Comparison of ENCODE assay signal across 31 mouse cellular contexts in the genomic region with DNA sequence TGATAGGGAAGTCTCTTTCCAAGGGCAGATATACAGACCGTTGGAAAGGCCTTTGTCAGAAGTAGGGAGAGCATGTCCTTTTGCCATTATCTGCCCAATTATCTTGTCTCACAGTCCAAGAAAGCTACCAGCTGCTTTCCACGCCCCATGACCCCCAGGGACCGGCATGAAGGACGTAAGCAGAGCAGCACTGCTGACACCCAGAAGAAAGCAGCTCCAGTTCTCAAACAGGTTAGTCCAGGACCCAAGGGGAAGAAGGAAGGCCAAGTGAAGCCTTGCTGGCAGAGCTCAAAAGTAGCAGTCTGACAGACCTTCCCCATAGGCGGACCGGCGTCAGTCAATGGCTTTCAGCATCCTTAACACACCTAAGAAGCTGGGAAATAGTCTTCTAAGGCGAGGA. TPM values are rescaled to one million over a fixed set of nuclear protein-coding genes. Genes with fewer than 3 reads are reported as not detected.
"Had no signal": no experiment of that assay in that cellular context is flagged by ENCODE, and none has a peak within 500 bp of the region (broad histone marks: within the 10 kb centered on the region; RNA-seq: fewer than 3 reads in every experiment).

No protein-coding gene starts in this region.

- H3K9me3 ChIP-seq: limb, embryonic 10.5 days; limb, embryonic 12.5 days; limb, embryonic 13.5 days; limb, embryonic 15.5 days; liver, embryonic 12.5 days; liver, embryonic 13.5 days; liver, embryonic 15.5 days; lung, embryonic 15.5 days; megakaryocyte, embryonic 14.5 days; midbrain, embryonic 10.5 days; midbrain, embryonic 12.5 days; midbrain, embryonic 13.5 days; midbrain, embryonic 15.5 days; neural tube, embryonic 12.5 days had no signal

- H3K4me3 ChIP-seq: limb, embryonic 10.5 days; limb, embryonic 12.5 days; limb, embryonic 13.5 days; limb, embryonic 15.5 days; liver, embryonic 12.5 days; liver, embryonic 13.5 days; liver, embryonic 15.5 days; lung, embryonic 15.5 days; megakaryocyte, embryonic 14.5 days; midbrain, embryonic 10.5 days; midbrain, embryonic 12.5 days; midbrain, embryonic 13.5 days; midbrain, embryonic 15.5 days; myocyte; neural tube, embryonic 12.5 days had no signal

- H3K4me2 ChIP-seq: limb, embryonic 12.5 days; limb, embryonic 13.5 days; limb, embryonic 15.5 days; liver, embryonic 11.5 days; liver, embryonic 12.5 days; liver, embryonic 13.5 days; liver, embryonic 15.5 days; lung, embryonic 14.5 days; lung, embryonic 15.5 days; midbrain, embryonic 12.5 days; midbrain, embryonic 13.5 days; midbrain, embryonic 15.5 days; neural tube, embryonic 12.5 days had no signal

- DNase-seq: left cerebral cortex, postnatal 4 days; liver; liver, embryonic 13.5 days; liver, postnatal 0 days; lung, adult 18-20 months; lung, adult 2 months; lung, embryonic 14.5 days; lung, postnatal 10 days; lung, postnatal 14 days; lung, postnatal 36 days; lung, postnatal 4 days had no signal

- H3K27me3 ChIP-seq: limb, embryonic 12.5 days; limb, embryonic 13.5 days; limb, embryonic 15.5 days; liver, embryonic 12.5 days; liver, embryonic 13.5 days; liver, embryonic 15.5 days; lung, embryonic 15.5 days; megakaryocyte, embryonic 14.5 days; midbrain, embryonic 12.5 days; midbrain, embryonic 13.5 days; midbrain, embryonic 15.5 days; neural tube, embryonic 12.5 days had no signal

- H3K27ac ChIP-seq: limb, embryonic 10.5 days; limb, embryonic 12.5 days; limb, embryonic 13.5 days; limb, embryonic 15.5 days; liver, embryonic 12.5 days; liver, embryonic 13.5 days; liver, embryonic 14.5 days; liver, embryonic 15.5 days; lung, embryonic 15.5 days; macrophage; midbrain, embryonic 10.5 days; midbrain, embryonic 12.5 days; midbrain, embryonic 15.5 days; neural tube, embryonic 12.5 days had no signal

- ATAC-seq: liver, embryonic 12.5 days; liver, postnatal 0 days; lung, postnatal 0 days; midbrain, embryonic 13.5 days; midbrain, embryonic 16.5 days had no signal

- H3K9ac ChIP-seq: limb, embryonic 12.5 days; limb, embryonic 13.5 days; limb, embryonic 15.5 days; liver, embryonic 12.5 days; liver, embryonic 13.5 days; liver, embryonic 14.5 days; liver, embryonic 15.5 days; liver, postnatal 0 days; lung, embryonic 14.5 days; lung, embryonic 15.5 days; midbrain, embryonic 12.5 days; midbrain, embryonic 13.5 days; midbrain, embryonic 15.5 days; neural tube, embryonic 12.5 days had no signal

- H3K4me1 ChIP-seq: limb, embryonic 10.5 days; limb, embryonic 12.5 days; limb, embryonic 13.5 days; limb, embryonic 15.5 days; lung, embryonic 15.5 days; midbrain, embryonic 10.5 days; midbrain, embryonic 12.5 days; midbrain, embryonic 13.5 days; midbrain, embryonic 15.5 days; neural tube, embryonic 12.5 days had no signal

RNA-seq across cellular contexts. Expression of gene Xntrpc, which starts 52.1 kb away (rescaled TPM):
- total RNA-seq: monocyte, adult 5-6 weeks had no signal
- polyA plus RNA-seq: macrophage had no signal
